Mouse (Mus musculus): ENCODE results near the gene Ehmt2.
"Not testable (repeated sequence)": the region's sequence is repeated elsewhere in the genome, so short reads cannot be mapped to it uniquely, and the experiment has no call there.

The Ehmt2 gene

GRCm38 (mm10) chr17:34953258-34953657 lies 55.0 kb downstream of the Ehmt2 start:
- no peak for DNase-seq (ENCODE audit: inconsistent ontology term)

- DNase-seq (ENCODE audit: inconsistent ontology term): no peak
Observed at GRCm38 (mm10) chr17:34953904-34954303, 55.6 kb downstream of the Ehmt2 start.

GRCm38 (mm10) chr17:34954831-34955230 lies 56.6 kb downstream of the Ehmt2 start:
- no peak for DNase-seq (ENCODE audit: inconsistent ontology term)

GRCm38 (mm10) chr17:34955884-34956283 lies 57.6 kb downstream of the Ehmt2 start:
- DNase-seq (ENCODE audit: inconsistent ontology term): no peak

- DNase-seq (ENCODE audit: inconsistent ontology term): no peak
Observed at GRCm38 (mm10) chr17:34956340-34956739, 58.1 kb downstream of the Ehmt2 start.

- not testable (repeated sequence) for DNase-seq (ENCODE audit: inconsistent ontology term)
Observed at GRCm38 (mm10) chr17:34957291-34957690, 59.0 kb downstream of the Ehmt2 start.

- not testable (repeated sequence) for DNase-seq (ENCODE audit: inconsistent ontology term)
Observed at GRCm38 (mm10) chr17:34957966-34958365, 59.7 kb downstream of the Ehmt2 start.

- not testable (repeated sequence) for DNase-seq (ENCODE audit: inconsistent ontology term)
Observed at GRCm38 (mm10) chr17:34958734-34959129, 60.5 kb downstream of the Ehmt2 start.

- peak; percentile 90 for DNase-seq (ENCODE audit: inconsistent ontology term)
Observed at GRCm38 (mm10) chr17:34959130-34959778, 61.0 kb downstream of the Ehmt2 start, which contains the start of gene Hspa1b. TSS of gene Hspa1b (minus strand) at chr17:34959238.

- no peak for DNase-seq (ENCODE audit: inconsistent ontology term)
Observed at GRCm38 (mm10) chr17:34959881-34960515, 61.7 kb downstream of the Ehmt2 start.

GRCm38 (mm10) chr17:34960702-34961493 lies 62.6 kb downstream of the Ehmt2 start:
- DNase-seq (ENCODE audit: inconsistent ontology term): peak; percentile 63

GRCm38 (mm10) chr17:34962125-34962524 lies 63.9 kb downstream of the Ehmt2 start:
- no peak for DNase-seq (ENCODE audit: inconsistent ontology term)

- no peak for DNase-seq (ENCODE audit: inconsistent ontology term)
Observed at GRCm38 (mm10) chr17:34962841-34963240, 64.6 kb downstream of the Ehmt2 start.
